Mouse (Mus musculus) heart, adult 2 months (tissue): ENCODE data around the gene Smarcal1. TPM values are rescaled to one million over a fixed set of nuclear protein-coding genes. Genes with fewer than 3 reads are reported as not detected.

ENCODE experiments used
- DNase-seq, 2 experiments: peaks; one replicate each; pipeline ENCODE4 v3.0.0; 2021
- H3K27ac ChIP-seq: fragments of 200-600 bp; 2 replicates; pipeline ENCODE4 v1.8.1; 2022
- H3K27me3 ChIP-seq: fragments of 200-500 bp; 2 replicates; pipeline ENCODE4 v1.6.1; 2012; ENCODE audit warnings: mild to moderate bottlenecking, low read length, inconsistent platforms, mixed read lengths; ENCODE audit not compliant: control insufficient read depth, insufficient read depth
- H3K36me3 ChIP-seq: fragments of 200-500 bp; 2 replicates; pipeline ENCODE4 v1.6.1; 2012; ENCODE audit warnings: low read length, inconsistent platforms; ENCODE audit not compliant: control insufficient read depth, insufficient read depth
- H3K4me1 ChIP-seq: fragments of 200-500 bp; 2 replicates; pipeline ENCODE4 v1.6.1; 2011; ENCODE audit warnings: low read length; ENCODE audit not compliant: control insufficient read depth, insufficient read depth
- H3K4me3 ChIP-seq: fragments of 200-600 bp; 2 replicates; pipeline ENCODE4 v1.8.1; 2022
- H3K79me2 ChIP-seq: fragments of 200-500 bp; replicated peaks from 2 replicates; pipeline ENCODE4 v1.6.1; 2012; ENCODE audit warnings: mild to moderate bottlenecking, inconsistent platforms, low read length, moderate library complexity, mixed read lengths; ENCODE audit not compliant: control insufficient read depth, insufficient read depth
- H3K9ac ChIP-seq: fragments of 200-500 bp; 2 replicates; pipeline ENCODE4 v1.6.1; 2012; ENCODE audit warnings: low read depth, mild to moderate bottlenecking, control low read depth, inconsistent platforms, low read length, mixed read lengths
- CTCF ChIP-seq: fragments of 200-600 bp; IDR thresholded peaks from 2 replicates; pipeline ENCODE4 v1.8.1; 2022; ENCODE audit warnings: antibody characterized with exemption, mild to moderate bottlenecking, moderate library complexity
- EP300 ChIP-seq: fragments of 200-500 bp; IDR thresholded peaks from 2 replicates; pipeline ENCODE4 v1.6.1; 2011; ENCODE audit warnings: low read depth, low read length, control low read depth; ENCODE audit not compliant: insufficient read depth
- POLR2A ChIP-seq: fragments of 200-500 bp; IDR thresholded peaks from 2 replicates; pipeline ENCODE4 v1.6.1; 2011; ENCODE audit warnings: mild to moderate bottlenecking, low read depth, low read length, control low read depth; ENCODE audit not compliant: insufficient read depth
- WGBS: fragments of 180-500 bp; shearing (Covaris S2); methylation state at CpG from one replicate; pipeline ENCODE4 v1.1.7; 2018; 5-methylcytosine and 5-hydroxymethylcytosine counted together
- intact Hi-C: fragments of 180-260 bp; cut with DNase I; formaldehyde crosslinking; loops from one replicate; pipeline ENCODE4 v1.15.1; 2025
- polyA plus RNA-seq: library from polyadenylated mRNA; depleted of rRNA; stranded (reverse); fragments of >200 nt; gene quantifications from 2 replicates; pipeline ENCODE4 v1.2.3, GENCODE M21; 2012
- total RNA-seq, 2 experiments: library from RNA; stranded (reverse); gene quantifications; 2 replicates each; pipeline ENCODE4 v1.2.3; 2021

Gene Smarcal1
- total and polyA plus RNA-seq, 3 experiments: 23.5 to 28.2 (median 24.6) TPM

GRCm38 (mm10) chr1:72574608-72575007 is 8.4 kb upstream of the Smarcal1 start:
- intact Hi-C loops: loop anchor here (5.0 to 10.0 kb wide), 2 partner anchors 140 to 257 kb away; no protein-coding TSS in a partner anchor
- Histone ChIP-seq H3K27me3 (0 out of 2 replicates have a peak, but pooled peaks cover 1% of the 10 kb centered on the region), H3K27ac (no peak overlapping the region), H3K4me1 (no peaks in the 10 kb centered on the region), H3K36me3 (no peaks in the 10 kb centered on the region), H3K9ac (no peak overlapping the region), H3K79me2 (no peaks in the 10 kb centered on the region), H3K4me3 (no peak overlapping the region)
- TF ChIP-seq POLR2A: no peak
- TF ChIP-seq CTCF: no peak
- TF ChIP-seq EP300: no peak
- no peak for DNase-seq
- whole genome bisulfite sequencing: 43% methylated on average over 7 of the region's 7 CpGs

- intact Hi-C loops: loop anchor here (5.0 to 10.0 kb wide), 2 partner anchors 140 to 258 kb away; no protein-coding TSS in a partner anchor
- no peak for DNase-seq
- no peak overlapping the region for H3K4me3 ChIP-seq
- TF ChIP-seq EP300 (no peak), CTCF (peak; percentile 69)
- 0 out of 2 replicates have a peak, but pooled peaks cover 1% of the 10 kb centered on the region for H3K27me3 ChIP-seq
- no peak overlapping the region for H3K27ac ChIP-seq
- 37% methylated on average over 4 of the region's 4 CpGs for WGBS
- no peaks in the 10 kb centered on the region for H3K79me2 ChIP-seq
- no peak overlapping the region for H3K9ac ChIP-seq
- H3K36me3 ChIP-seq: no peaks in the 10 kb centered on the region
- H3K4me1 ChIP-seq: no peaks in the 10 kb centered on the region
Measured at GRCm38 (mm10) chr1:72575121-72575520, 7.9 kb upstream of the Smarcal1 start.

- intact Hi-C loops: loop anchor here (5.0 to 10.0 kb wide), 2 partner anchors 143 to 260 kb away; no protein-coding TSS in a partner anchor
- WGBS: 27% methylated on average over 12 of the region's 12 CpGs
Measured at GRCm38 (mm10) chr1:72577481-72577922, 5.5 kb upstream of the Smarcal1 start.

GRCm38 (mm10) chr1:72578351-72578750 is 4.7 kb upstream of the Smarcal1 start:
- 54% methylated on average over 15 of the region's 15 CpGs for WGBS
- intact Hi-C loops: loop anchor here (5.0 to 10.0 kb wide), 2 partner anchors 144 to 261 kb away; no protein-coding TSS in a partner anchor

More at GRCm38 (mm10) chr1:72577481-72577922, 5.5 kb upstream of the Smarcal1 start:
- no peak for DNase-seq
- TF ChIP-seq CTCF (no peak), EP300 (no peak), POLR2A (no peak)
- H3K4me1 ChIP-seq: no peaks in the 10 kb centered on the region
- H3K27me3 ChIP-seq: 0 out of 2 replicates have a peak, but pooled peaks cover 1% of the 10 kb centered on the region
- no peak overlapping the region for H3K27ac ChIP-seq
- H3K36me3 ChIP-seq: no peaks in the 10 kb centered on the region
- H3K4me3 ChIP-seq: no peak overlapping the region
- H3K79me2 ChIP-seq: no peaks in the 10 kb centered on the region
- no peak overlapping the region for H3K9ac ChIP-seq

GRCm38 (mm10) chr1:72578806-72579205 is 4.2 kb upstream of the Smarcal1 start:
- Histone ChIP-seq H3K9ac (no peak overlapping the region), H3K4me1 (no peaks in the 10 kb centered on the region), H3K27me3 (0 out of 2 replicates have a peak, but pooled peaks cover 1% of the 10 kb centered on the region), H3K4me3 (no peak overlapping the region), H3K79me2 (no peaks in the 10 kb centered on the region), H3K27ac (no peak overlapping the region), H3K36me3 (no peaks in the 10 kb centered on the region; the same call in 1 of the 2 replicates)
- intact Hi-C loops: loop anchor here (5.0 to 10.0 kb wide), 2 partner anchors 144 to 262 kb away; no protein-coding TSS in a partner anchor
- no peak for DNase-seq
- 26% methylated on average over 4 of the region's 4 CpGs for WGBS
- TF ChIP-seq EP300 (no peak), CTCF (no peak), POLR2A (no peak)

More at GRCm38 (mm10) chr1:72578351-72578750, 4.7 kb upstream of the Smarcal1 start:
- no peak overlapping the region for H3K27ac ChIP-seq
- no peak for TF ChIP-seq POLR2A
- TF ChIP-seq CTCF: no peak
- no peak for TF ChIP-seq EP300
- no peaks in the 10 kb centered on the region for H3K36me3 ChIP-seq
- H3K9ac ChIP-seq: no peak overlapping the region
- H3K4me1 ChIP-seq: no peaks in the 10 kb centered on the region
- 0 out of 2 replicates have a peak, but pooled peaks cover 1% of the 10 kb centered on the region for H3K27me3 ChIP-seq
- DNase-seq: no peak
- no peaks in the 10 kb centered on the region for H3K79me2 ChIP-seq
- H3K4me3 ChIP-seq: no peak overlapping the region

- DNase-seq: no peak
- Histone ChIP-seq H3K9ac (no peak overlapping the region), H3K4me1 (no peaks in the 10 kb centered on the region), H3K36me3 (no peaks in the 10 kb centered on the region; the same call in 1 of the 2 replicates), H3K27ac (peak overlapping the region; percentile 85; the same call in 1 of the 2 replicates), H3K79me2 (no peaks in the 10 kb centered on the region), H3K4me3 (peak overlapping the region; percentile 82), H3K27me3 (no peaks in the 10 kb centered on the region)
- intact Hi-C loops: loop anchor here (2.0 kb wide), 1 partner anchor 129 kb away; no protein-coding TSS in a partner anchor
- TF ChIP-seq POLR2A: no peak
- WGBS: 63% methylated on average over 4 of the region's 4 CpGs
Measured at GRCm38 (mm10) chr1:72583906-72584305, 855 bp downstream of the Smarcal1 start.
